Mouse (Mus musculus) bone marrow macrophage, adult 2 months (primary cell): ENCODE results near the gene Cbfa2t3.

Source experiments
- CTCF ChIP-seq: IDR thresholded peaks from 2 replicates; pipeline ENCODE4 v1.5.1; 2012; ENCODE audit warnings: low read depth, mild to moderate bottlenecking, low read length, moderate library complexity
- POLR2A ChIP-seq: IDR thresholded peaks from 2 replicates; pipeline ENCODE4 v1.6.1; 2012; ENCODE audit warnings: mild to moderate bottlenecking, low read depth, low read length, borderline replicate concordance

DNA sequence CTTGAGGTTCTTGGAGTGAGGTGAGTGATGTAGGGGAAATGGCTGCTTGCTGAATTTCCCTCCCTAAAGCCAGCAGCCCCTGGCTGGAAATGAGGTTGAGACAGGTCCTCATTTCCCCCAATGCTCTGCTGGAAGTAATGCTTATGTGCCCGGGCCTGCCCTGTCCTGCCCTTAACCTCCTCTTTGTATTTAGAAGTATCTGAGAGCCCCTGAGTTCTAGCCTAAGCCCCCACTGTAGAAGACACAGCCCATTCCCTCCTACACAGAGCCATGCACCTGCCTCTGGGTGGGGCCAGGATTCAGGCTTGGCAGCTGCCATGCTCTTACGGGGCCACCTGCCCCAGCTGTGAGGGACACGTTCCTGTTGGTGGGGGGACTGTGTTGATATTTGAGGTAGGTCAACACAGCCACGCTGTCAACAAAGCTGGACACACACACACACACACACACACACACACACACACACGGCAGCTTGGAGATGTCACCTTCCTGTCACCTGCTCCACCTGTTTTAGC lies 598 bp downstream of the Cbfa2t3 start:
- TF ChIP-seq POLR2A (no peak), CTCF (no peak)
